Mouse (Mus musculus): Measurements from ENCODE around the gene Myh4. TPM values are rescaled to one million over a fixed set of nuclear protein-coding genes. Genes with fewer than 3 reads are reported as not detected.
A peak's percentile ranks its signal among the peaks of the same experiment; 100 is the strongest.

The Myh4 gene
- polyA plus RNA-seq, 1 experiment from 2014 or later, result not detected

DNA sequence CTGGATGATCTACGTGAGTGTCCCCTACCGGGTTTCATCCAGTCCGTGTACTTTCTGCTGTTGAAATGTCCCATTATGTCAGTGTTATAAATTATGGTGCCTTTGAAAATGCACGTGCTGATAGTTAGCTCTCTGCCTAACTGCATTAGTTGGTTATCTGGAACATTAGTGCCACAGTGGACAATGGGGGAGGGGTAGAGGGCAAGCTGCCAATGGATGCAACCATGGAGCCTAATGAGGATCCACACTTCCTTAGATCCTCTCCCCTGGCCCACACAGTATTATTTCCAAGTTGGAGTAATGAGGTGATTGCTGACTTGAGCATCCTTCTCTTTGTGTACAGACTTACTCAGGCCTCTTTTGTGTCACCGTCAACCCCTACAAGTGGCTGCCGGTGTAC lies 3.2 kb downstream of the Myh4 start:
- ATAC-seq (ENCODE audit: insufficient read depth) (no peak), DNase-seq (no peak)
- Histone ChIP-seq H3K4me1 (ENCODE audit: insufficient read depth) (no peaks in the 10 kb centered on the region), H3K36me3 (ENCODE audit: insufficient read depth) (no peaks in the 10 kb centered on the region), H3K9me3 (ENCODE audit: low read depth, low read length) (no peaks in the 10 kb centered on the region), H3K9ac (no peak overlapping the region), H3K4me3 (ENCODE audit: low read depth, low read length) (no peak overlapping the region), H3K27me3 (ENCODE audit: insufficient read depth, low read length) (no peaks in the 10 kb centered on the region), H3K27ac (ENCODE audit: low read depth) (no peak overlapping the region), H3K4me2 (no peak overlapping the region)
- no peak for TF ChIP-seq CTCF (IDR thresholded peaks at IDR 0.05; ENCODE audit: low read depth)
- WGBS, result 56% methylated on average over 6 of the region's 6 CpGs

DNA sequence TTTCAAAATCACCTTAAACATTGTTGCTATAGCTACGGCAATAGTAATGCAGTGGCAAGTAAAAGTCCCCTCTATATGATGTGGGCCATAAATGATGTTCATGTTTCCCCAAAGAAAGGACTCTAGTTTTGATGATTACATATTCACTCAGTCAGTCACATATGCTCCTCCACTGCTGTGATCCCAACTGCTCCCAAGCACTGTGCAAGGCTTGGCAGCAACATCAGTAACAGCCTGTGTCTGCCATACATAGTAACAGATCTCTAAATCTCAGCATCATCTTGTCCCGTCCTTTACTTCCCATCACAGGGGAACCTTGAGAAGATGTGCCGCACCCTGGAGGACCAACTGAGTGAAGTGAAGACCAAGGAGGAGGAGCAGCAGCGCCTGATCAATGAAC lies 15.9 kb downstream of the Myh4 start:
- no peak for ATAC-seq (ENCODE audit: insufficient read depth)
- WGBS, result 89% methylated on average over 4 of the region's 4 CpGs
- H3K4me1 ChIP-seq (ENCODE audit: insufficient read depth), result no peaks in the 10 kb centered on the region
- no peak for TF ChIP-seq CTCF (IDR thresholded peaks at IDR 0.05; ENCODE audit: low read depth)
- no peaks in the 10 kb centered on the region for H3K9me3 ChIP-seq (ENCODE audit: low read depth, low read length)
- no peak overlapping the region for H3K9ac ChIP-seq
- no peak overlapping the region for H3K4me3 ChIP-seq (ENCODE audit: low read depth, low read length)
- H3K27ac ChIP-seq (ENCODE audit: low read depth), result no peak overlapping the region
- DNase-seq, result no peak
- H3K4me2 ChIP-seq, result no peak overlapping the region
- no peaks in the 10 kb centered on the region for H3K27me3 ChIP-seq (ENCODE audit: insufficient read depth, low read length)
- no peaks in the 10 kb centered on the region for H3K36me3 ChIP-seq (ENCODE audit: insufficient read depth)

DNA sequence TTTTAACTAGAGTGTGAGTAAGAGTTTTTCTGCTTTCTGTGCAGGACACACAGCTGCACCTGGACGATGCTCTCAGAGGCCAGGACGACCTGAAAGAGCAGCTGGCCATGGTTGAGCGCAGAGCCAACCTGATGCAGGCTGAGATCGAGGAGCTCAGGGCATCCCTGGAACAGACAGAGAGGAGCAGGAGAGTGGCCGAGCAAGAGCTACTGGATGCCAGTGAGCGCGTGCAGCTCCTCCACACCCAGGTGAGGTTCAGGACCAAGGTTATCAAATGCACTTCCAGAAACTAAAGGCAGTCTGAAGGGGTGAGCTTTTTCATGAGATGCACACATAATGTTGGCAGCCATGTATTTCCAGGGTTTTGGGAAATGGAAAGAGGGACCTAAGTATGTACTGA lies 19.2 kb downstream of the Myh4 start:
- H3K9ac ChIP-seq, result no peak overlapping the region
- H3K36me3 ChIP-seq (ENCODE audit: insufficient read depth), result no peaks in the 10 kb centered on the region
- no peak overlapping the region for H3K27ac ChIP-seq (ENCODE audit: low read depth)
- no peak overlapping the region for H3K4me3 ChIP-seq (ENCODE audit: low read depth, low read length)
- H3K27me3 ChIP-seq (ENCODE audit: insufficient read depth, low read length), result no peaks in the 10 kb centered on the region
- H3K4me1 ChIP-seq (ENCODE audit: insufficient read depth), result no peaks in the 10 kb centered on the region
- 74% methylated on average over 7 of the region's 7 CpGs for WGBS
- H3K9me3 ChIP-seq (ENCODE audit: low read depth, low read length), result no peaks in the 10 kb centered on the region
- ATAC-seq (ENCODE audit: insufficient read depth), result no peak
- H3K4me2 ChIP-seq, result no peak overlapping the region
- DNase-seq, result no peak
- TF ChIP-seq CTCF (IDR thresholded peaks at IDR 0.05; ENCODE audit: low read depth), result no peak

DNA sequence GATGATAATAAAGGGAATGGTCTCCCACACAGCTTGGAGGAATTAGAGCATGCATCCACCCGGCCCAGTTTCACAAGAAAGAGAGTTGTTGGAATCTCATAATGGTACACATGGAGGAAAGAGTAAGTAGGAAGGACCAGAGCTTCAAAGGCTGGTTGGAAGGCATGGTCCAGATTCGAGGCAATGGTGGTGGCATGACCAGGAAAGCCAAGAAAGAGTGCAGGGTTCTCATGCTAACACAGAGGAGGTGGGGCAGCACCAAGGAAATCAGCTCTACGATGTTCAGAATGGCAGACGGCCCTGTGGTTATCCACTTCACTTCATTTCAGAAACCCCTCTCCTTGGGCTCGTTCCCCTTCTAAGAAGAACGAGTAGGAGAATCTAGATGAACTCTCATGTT lies 23.1 kb downstream of the Myh4 start:
- Histone ChIP-seq H3K27ac (ENCODE audit: low read depth) (no peak overlapping the region), H3K27me3 (ENCODE audit: insufficient read depth, low read length) (no peaks in the 10 kb centered on the region), H3K4me1 (ENCODE audit: insufficient read depth) (no peaks in the 10 kb centered on the region), H3K4me3 (ENCODE audit: low read depth, low read length) (no peak overlapping the region), H3K9me3 (ENCODE audit: low read depth, low read length) (no peaks in the 10 kb centered on the region), H3K36me3 (ENCODE audit: insufficient read depth) (no peaks in the 10 kb centered on the region), H3K4me2 (no peak overlapping the region), H3K9ac (no peak overlapping the region)
- TF ChIP-seq CTCF (IDR thresholded peaks at IDR 0.05; ENCODE audit: low read depth), result no peak
- ATAC-seq (ENCODE audit: insufficient read depth) (no peak), DNase-seq (no peak)
- 77% methylated on average over 6 of the region's 6 CpGs for WGBS

DNA sequence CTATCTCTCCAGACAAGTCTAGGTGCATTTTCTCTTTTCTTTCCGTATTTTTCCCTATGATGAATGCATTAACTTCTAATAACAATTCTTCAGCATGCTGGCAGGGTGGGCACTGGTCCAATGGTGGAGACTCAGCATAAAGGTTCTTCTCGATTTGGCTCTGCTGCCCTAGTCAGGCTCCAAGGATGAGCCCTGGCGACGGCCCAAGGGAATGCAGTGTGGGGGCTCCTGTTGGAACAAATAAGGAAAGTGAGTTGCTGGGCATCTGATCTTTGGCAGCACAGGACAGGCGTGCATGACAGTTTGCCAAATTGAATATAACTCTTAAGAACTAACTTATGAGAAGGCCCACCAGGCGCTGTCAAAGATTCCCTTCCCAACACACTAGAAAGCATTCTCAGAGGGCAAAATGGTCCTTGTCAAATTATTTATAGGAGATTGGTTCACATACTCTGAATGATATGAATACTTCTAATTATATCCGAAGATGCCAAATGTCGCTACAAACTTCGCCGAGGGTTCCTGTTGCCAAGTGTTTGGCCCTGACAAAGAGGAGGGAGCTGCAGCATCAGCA lies 38.9 kb downstream of the Myh4 start, which contains the start of gene Myh8:
Gene Myh8, plus strand, starts transcription at position 524 of the 574 bp plus-strand sequence.
- no peak within 1 kb of the TSS for H3K4me2 ChIP-seq
- peak; percentile 51 for DNase-seq
- no peaks in the 10 kb centered on the region for H3K9me3 ChIP-seq (ENCODE audit: low read depth, low read length)
- no peak for ATAC-seq (ENCODE audit: insufficient read depth)
- H3K4me3 ChIP-seq (ENCODE audit: low read depth, low read length), result no peak within 1 kb of the TSS
- no peaks in the 10 kb centered on the region for H3K27me3 ChIP-seq (ENCODE audit: insufficient read depth, low read length)
- TF ChIP-seq CTCF (IDR thresholded peaks at IDR 0.05; ENCODE audit: low read depth), result no peak
- H3K9ac ChIP-seq, result no peak within 1 kb of the TSS
- no peaks in the 10 kb centered on the region for H3K4me1 ChIP-seq (ENCODE audit: insufficient read depth)
- no peaks in the 10 kb centered on the region for H3K36me3 ChIP-seq (ENCODE audit: insufficient read depth)
- H3K27ac ChIP-seq (ENCODE audit: low read depth), result no peak within 1 kb of the TSS
- WGBS, result 58% methylated on average over 10 of the region's 10 CpGs

DNA sequence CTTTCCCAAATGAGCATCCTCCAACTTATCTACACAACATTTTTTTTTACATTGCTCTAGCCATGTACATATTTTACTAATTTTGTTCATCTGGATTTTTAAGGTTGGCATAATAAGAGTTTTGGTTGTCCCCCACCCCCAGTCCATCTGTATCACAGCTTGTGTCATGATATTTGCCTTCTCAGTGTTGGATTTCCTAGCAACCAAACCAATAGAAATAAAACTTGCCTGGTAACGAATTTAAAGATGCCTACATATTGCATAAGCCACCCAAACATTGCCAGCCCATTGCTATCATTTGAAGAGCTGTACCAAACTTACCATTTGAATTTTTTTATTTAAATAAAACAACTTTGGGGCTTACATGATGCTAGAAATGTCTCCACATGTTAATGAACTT lies 55.6 kb downstream of the Myh4 start:
- WGBS, result 72% methylated on average over 1 of the region's 1 CpGs
- Histone ChIP-seq H3K4me3 (ENCODE audit: low read depth, low read length) (no peak overlapping the region), H3K9ac (no peak overlapping the region), H3K4me2 (no peak overlapping the region), H3K27ac (ENCODE audit: low read depth) (no peak overlapping the region), H3K9me3 (ENCODE audit: low read depth, low read length) (no peaks in the 10 kb centered on the region), H3K27me3 (ENCODE audit: insufficient read depth, low read length) (no peaks in the 10 kb centered on the region), H3K4me1 (ENCODE audit: insufficient read depth) (no peaks in the 10 kb centered on the region), H3K36me3 (ENCODE audit: insufficient read depth) (no peaks in the 10 kb centered on the region)
- DNase-seq, result no peak
- ATAC-seq (ENCODE audit: insufficient read depth), result no peak
- no peak for TF ChIP-seq CTCF (IDR thresholded peaks at IDR 0.05; ENCODE audit: low read depth)

Other genes starting within 250 kb of the Myh4 start
- 1.8 TPM in 2 replicates for gene Tmem220, start 212.9 kb upstream of the Myh4 start, polyA plus RNA-seq (2014; fragmentation: Nextera tagmentation; extraction: Ambion mirVana)
- 31.3 and 31.4 TPM in 2 replicates for gene Adprm, start 185.4 kb upstream of the Myh4 start, polyA plus RNA-seq (2014; fragmentation: Nextera tagmentation; extraction: Ambion mirVana)
- 18.8 and 20.3 TPM in 2 replicates for gene Sco1, start 185.4 kb upstream of the Myh4 start, polyA plus RNA-seq (2014; fragmentation: Nextera tagmentation; extraction: Ambion mirVana)
- gene Myh3, start 159.7 kb upstream of the Myh4 start, polyA plus RNA-seq (2014; fragmentation: Nextera tagmentation; extraction: Ambion mirVana), result 0.05 and 0.17 TPM in 2 replicates
- gene Myh2, start 67.0 kb upstream of the Myh4 start, polyA plus RNA-seq (2014; fragmentation: Nextera tagmentation; extraction: Ambion mirVana), result not detected in 2 replicates
- gene Myh1, start 38.0 kb upstream of the Myh4 start, polyA plus RNA-seq (2014; fragmentation: Nextera tagmentation; extraction: Ambion mirVana), result not detected in 2 replicates
- gene Myh8, start 39.1 kb downstream of the Myh4 start, polyA plus RNA-seq (2014; fragmentation: Nextera tagmentation; extraction: Ambion mirVana), result 0.22 and 0.28 TPM in 2 replicates
- 0.11 and 0.34 TPM in 2 replicates for gene Myh13, start 83.6 kb downstream of the Myh4 start, polyA plus RNA-seq (2014; fragmentation: Nextera tagmentation; extraction: Ambion mirVana)
- gene Gas7, start 217.4 kb downstream of the Myh4 start, polyA plus RNA-seq (2014; fragmentation: Nextera tagmentation; extraction: Ambion mirVana), result 9.1 and 10.5 TPM in 2 replicates